In genomic region chr7:105058951-105059350, GRCm38 (mm10) we compare ENCODE assay signal across 1 mouse cellular context.
TF ChIP-seq lines count a peak whose summit lies in the region.

No protein-coding gene starts in this region.

TF ChIP-seq in MEL, 35 proteins besides CTCF, POLR2A, EP300 and RAD21:
- no peak for TF ChIP-seq ELF1 (IDR thresholded peaks at IDR 0.05; ENCODE audit: low read depth, low read length)
- TF ChIP-seq KAT2A (conservative IDR thresholded peaks at IDR 0.05; ENCODE audit: low read depth, low read length): no peak
- no peak for TF ChIP-seq ETS1 (IDR thresholded peaks at IDR 0.05; ENCODE audit: low read depth, low read length)
- no peak for TF ChIP-seq POLR2AphosphoS2 (IDR thresholded peaks at IDR 0.05; ENCODE audit: low read length)
- no peak for TF ChIP-seq JUND (IDR thresholded peaks at IDR 0.05; ENCODE audit: low read depth, low read length)
- TF ChIP-seq CHD2 (IDR thresholded peaks at IDR 0.05; ENCODE audit: low read length): no peak
- TF ChIP-seq ZKSCAN1 (IDR thresholded peaks at IDR 0.05; ENCODE audit: low read depth, low read length): no peak
- TF ChIP-seq MYB (IDR thresholded peaks at IDR 0.05; ENCODE audit: low read depth, low read length): no peak
- TF ChIP-seq NELFE (IDR thresholded peaks at IDR 0.05; ENCODE audit: low read depth, low read length): no peak
- TF ChIP-seq GATA1 (IDR thresholded peaks at IDR 0.05; ENCODE audit: low read depth, low read length): no peak
- TF ChIP-seq USF2 (IDR thresholded peaks at IDR 0.05; ENCODE audit: borderline replicate concordance in 1 of 2, insufficient read depth in 1 of 2, low read depth in 1 of 2, low read length in 2 of 2): no peak
- no peak for TF ChIP-seq POLR2AphosphoS5 (IDR thresholded peaks at IDR 0.05; ENCODE audit: borderline replicate concordance, low read depth, low read length)
- no peak for TF ChIP-seq TAL1 (IDR thresholded peaks at IDR 0.05; ENCODE audit: low read length)
- TF ChIP-seq ZC3H11A (IDR thresholded peaks at IDR 0.05; ENCODE audit: low read depth, low read length): no peak
- TF ChIP-seq ZNF384 (IDR thresholded peaks at IDR 0.05; ENCODE audit: low read depth, low read length): no peak
- no peak for TF ChIP-seq TBP (IDR thresholded peaks at IDR 0.05; ENCODE audit: low read depth, low read length)
- TF ChIP-seq MEF2A (IDR thresholded peaks at IDR 0.05; ENCODE audit: extremely low read depth, insufficient replicate concordance, low read depth, low read length, poor library complexity, severe bottlenecking): no peak
TF ChIP-seq in MEL: peak in this region for 0.
